Mouse (Mus musculus) midbrain, embryonic 11.5 days (tissue): ENCODE measurements at regions not wholly inside any gene's neighbourhood (a gene's known extent, or its start where the extent isn't known, plus 50 kb on each side); places are given as distances from the start of the nearest gene placed in this dataset.

Source experiments
- ATAC-seq: fragments of 200-750 bp; cut with Nextera tagmentation; 2 replicates; pipeline ENCODE4 v1.8.0; 2017; ENCODE audit warnings: moderate TSS enrichment, moderate library complexity; ENCODE audit not compliant: low FRiP score
- DNase-seq: peaks from one replicate; pipeline ENCODE4 v3.0.0; 2015; ENCODE audit warnings: low spot score; ENCODE audit errors: missing footprints
- H3K27ac ChIP-seq: fragments of 300-500 bp; sonication (generic); 2 replicates; pipeline ENCODE4 v1.5.1; 2014; ENCODE audit warnings: low read depth, low read length
- H3K27me3 ChIP-seq: fragments of 300-500 bp; sonication (generic); 2 replicates; pipeline ENCODE4 v1.6.1; 2014; ENCODE audit warnings: mild to moderate bottlenecking, low read length, moderate library complexity, mixed read lengths; ENCODE audit not compliant: control insufficient read depth, insufficient read depth
- H3K36me3 ChIP-seq: fragments of 300-500 bp; sonication (generic); 2 replicates; pipeline ENCODE4 v1.6.1; 2014; ENCODE audit warnings: mild to moderate bottlenecking, low read length, moderate library complexity, mixed read lengths; ENCODE audit not compliant: control insufficient read depth, insufficient read depth
- H3K4me1 ChIP-seq: fragments of 300-500 bp; sonication (generic); 2 replicates; pipeline ENCODE4 v1.6.1; 2014; ENCODE audit warnings: low read length; ENCODE audit not compliant: control insufficient read depth, insufficient read depth
- H3K4me2 ChIP-seq: fragments of 300-500 bp; sonication (generic); 2 replicates; pipeline ENCODE4 v1.6.1; 2014; ENCODE audit warnings: mild to moderate bottlenecking, moderate library complexity
- H3K4me3 ChIP-seq: fragments of 300-500 bp; sonication (generic); 2 replicates; pipeline ENCODE4 v1.5.1; 2014; ENCODE audit warnings: low read depth, low read length
- H3K9ac ChIP-seq: fragments of 300-500 bp; sonication (generic); 2 replicates; pipeline ENCODE4 v1.6.1; 2014; ENCODE audit warnings: low read length
- H3K9me3 ChIP-seq: fragments of 300-500 bp; sonication (generic); 2 replicates; pipeline ENCODE4 v1.6.1; 2016; ENCODE audit warnings: low read length; ENCODE audit not compliant: control insufficient read depth
- WGBS: fragments of 180-500 bp; shearing (Covaris S2); extraction: QIAGEN DNeasy Blood & Tissue Kit; methylation state at CpG from one replicate; pipeline ENCODE4 v1.1.7; 2014; 5-methylcytosine and 5-hydroxymethylcytosine counted together

DNA sequence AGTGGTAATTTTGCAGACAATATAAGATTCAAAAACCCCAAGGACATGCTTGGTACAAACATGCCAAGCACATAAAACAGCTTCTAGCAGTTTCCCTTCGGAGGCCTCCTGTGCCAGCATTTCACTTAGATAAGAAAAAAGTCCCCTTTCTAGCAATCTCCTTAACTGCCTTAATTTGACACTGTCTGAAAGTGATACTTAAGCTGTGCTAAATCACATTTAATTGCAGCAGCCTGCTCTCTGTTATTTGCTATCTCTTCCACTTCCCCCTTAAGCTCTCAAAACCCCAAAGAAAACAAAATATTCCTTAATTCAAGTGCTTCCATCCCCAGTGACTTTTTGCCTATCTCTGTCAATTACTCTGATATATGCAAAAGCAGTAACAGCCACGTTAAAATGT is 86.9 kb upstream of the Prokr2 start:
- DNase-seq: no peak
- no peak overlapping the region for H3K9ac ChIP-seq
- ATAC-seq: no peak

DNA sequence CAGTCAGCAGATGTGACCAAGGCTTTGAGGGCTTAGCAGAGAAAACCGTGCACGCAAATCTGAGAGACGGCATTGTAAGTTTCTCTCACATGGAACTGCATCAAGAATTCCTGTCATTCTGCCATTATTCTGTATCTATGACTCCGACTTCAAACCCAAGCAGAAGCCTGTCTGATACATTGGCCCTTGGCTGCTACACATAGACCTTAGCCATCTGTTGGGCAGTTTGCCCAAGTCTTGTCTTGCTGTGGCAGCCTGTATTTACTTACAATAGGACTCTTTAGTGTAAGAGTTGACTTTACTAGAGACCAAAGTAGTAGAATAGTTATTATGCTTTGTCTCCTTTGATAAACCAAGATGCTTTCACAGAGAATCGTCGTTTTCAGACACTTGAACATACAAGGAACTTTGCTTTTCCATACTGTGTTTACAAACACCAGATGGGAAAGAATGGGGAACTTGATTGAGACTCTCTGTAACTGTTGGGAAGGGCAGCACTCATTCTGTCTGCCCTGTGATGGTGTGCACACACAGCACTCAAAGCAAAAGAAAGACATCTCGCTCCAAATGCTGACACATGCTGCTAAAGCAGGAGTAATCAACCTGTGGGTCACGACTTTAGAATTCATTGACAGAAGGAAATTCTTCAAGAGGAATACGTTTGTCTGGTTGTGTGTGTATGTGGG is 83.9 kb upstream of the Prokr2 start:
- no peak overlapping the region for H3K4me3 ChIP-seq

More for the DNA sequence above, 86.9 kb upstream of the Prokr2 start:
- no peaks in the 10 kb centered on the region for H3K36me3 ChIP-seq
- 53% methylated on average over 2 of the region's 2 CpGs for WGBS
- no peak overlapping the region for H3K4me2 ChIP-seq
- H3K9me3 ChIP-seq: no peaks in the 10 kb centered on the region
- no peak overlapping the region for H3K4me3 ChIP-seq
- H3K4me1 ChIP-seq: no peaks in the 10 kb centered on the region
- no peaks in the 10 kb centered on the region for H3K27me3 ChIP-seq
- H3K27ac ChIP-seq: no peak overlapping the region

DNA sequence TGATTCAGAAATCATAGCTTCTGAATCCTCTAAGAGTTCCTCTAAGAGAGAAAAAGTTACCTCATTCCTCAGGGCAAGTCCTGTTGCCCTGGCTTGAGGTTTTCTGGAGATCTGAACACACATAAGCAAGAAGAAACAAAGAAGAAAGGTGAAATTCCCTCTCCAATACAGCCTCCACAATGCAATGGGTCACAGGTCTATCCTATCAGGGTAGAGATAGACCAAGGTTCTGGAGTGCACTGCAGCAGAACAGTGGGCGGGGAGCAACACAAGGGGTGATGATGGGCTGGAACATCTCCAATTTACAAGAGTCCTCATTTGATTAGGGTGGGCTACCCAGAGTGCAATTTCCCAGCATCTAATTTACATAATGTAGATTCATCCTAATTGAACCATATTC is 69.8 kb upstream of the Prokr2 start:
- Histone ChIP-seq H3K4me2 (no peak overlapping the region), H3K4me1 (no peaks in the 10 kb centered on the region), H3K9ac (no peak overlapping the region), H3K27ac (no peak overlapping the region), H3K27me3 (no peaks in the 10 kb centered on the region), H3K9me3 (no peaks in the 10 kb centered on the region), H3K4me3 (no peak overlapping the region), H3K36me3 (no peaks in the 10 kb centered on the region)
- 100% methylated on average over 1 of the region's 1 CpGs for WGBS
- ATAC-seq (no peak), DNase-seq (no peak)

More for the DNA sequence above, 83.9 kb upstream of the Prokr2 start:
- H3K36me3 ChIP-seq: no peaks in the 10 kb centered on the region
- H3K27me3 ChIP-seq: no peaks in the 10 kb centered on the region
- H3K9ac ChIP-seq: no peak overlapping the region
- no peaks in the 10 kb centered on the region for H3K9me3 ChIP-seq
- no peak overlapping the region for H3K27ac ChIP-seq
- ATAC-seq (no peak), DNase-seq (no peak)
- no peaks in the 10 kb centered on the region for H3K4me1 ChIP-seq
- 87% methylated on average over 9 of the region's 9 CpGs for WGBS
- H3K4me2 ChIP-seq: no peak overlapping the region

DNA sequence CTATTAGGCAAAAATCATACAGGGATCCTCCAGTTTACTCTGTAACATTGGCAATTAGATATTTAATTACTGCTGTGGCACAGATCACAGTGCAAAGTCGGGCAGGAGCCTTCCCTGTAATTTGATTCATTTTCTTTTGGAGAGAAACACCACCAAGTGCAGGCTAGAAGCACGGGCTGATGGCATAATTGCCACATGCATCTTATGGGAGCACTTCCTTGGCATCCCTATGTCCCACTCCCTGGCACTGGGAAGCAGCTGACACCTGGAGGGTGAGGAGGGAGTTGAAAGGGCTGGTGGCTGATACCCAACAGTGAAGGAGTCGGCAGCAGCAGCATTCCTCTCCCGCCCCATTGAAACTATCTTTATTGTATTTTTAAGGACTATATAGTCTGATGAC is 64.1 kb upstream of the Prokr2 start:
- no peak overlapping the region for H3K27ac ChIP-seq
- ATAC-seq (no peak), DNase-seq (no peak)
- peaks cover 13% of the 10 kb centered on the region for H3K4me1 ChIP-seq
- no peaks in the 10 kb centered on the region for H3K36me3 ChIP-seq
- WGBS: 84% methylated on average over 4 of the region's 4 CpGs
- no peak overlapping the region for H3K4me3 ChIP-seq
- no peak overlapping the region for H3K4me2 ChIP-seq
- no peaks in the 10 kb centered on the region for H3K9me3 ChIP-seq
- no peak overlapping the region for H3K9ac ChIP-seq
- no peaks in the 10 kb centered on the region for H3K27me3 ChIP-seq

DNA sequence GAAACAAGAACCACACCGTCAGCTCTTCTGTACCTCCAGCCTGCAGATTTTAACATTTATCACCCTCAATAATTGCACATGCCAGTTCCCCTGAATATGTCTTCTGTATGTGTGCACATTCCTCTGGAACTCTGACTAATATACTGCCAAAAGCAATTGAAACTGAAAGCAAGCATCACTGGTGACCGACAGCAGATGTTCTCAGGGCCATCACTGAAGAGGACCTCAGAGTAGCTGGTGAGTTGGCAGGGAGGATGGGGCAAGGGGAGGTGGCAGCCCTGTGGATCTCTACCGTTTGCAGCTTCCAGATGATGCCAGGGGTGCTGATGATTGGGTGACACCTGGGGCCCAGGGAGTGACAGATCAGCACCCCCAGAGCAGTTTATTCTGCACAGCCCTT is 62.6 kb upstream of the Prokr2 start:
- peaks cover 14% of the 10 kb centered on the region for H3K4me1 ChIP-seq
- 84% methylated on average over 3 of the region's 3 CpGs for WGBS

DNA sequence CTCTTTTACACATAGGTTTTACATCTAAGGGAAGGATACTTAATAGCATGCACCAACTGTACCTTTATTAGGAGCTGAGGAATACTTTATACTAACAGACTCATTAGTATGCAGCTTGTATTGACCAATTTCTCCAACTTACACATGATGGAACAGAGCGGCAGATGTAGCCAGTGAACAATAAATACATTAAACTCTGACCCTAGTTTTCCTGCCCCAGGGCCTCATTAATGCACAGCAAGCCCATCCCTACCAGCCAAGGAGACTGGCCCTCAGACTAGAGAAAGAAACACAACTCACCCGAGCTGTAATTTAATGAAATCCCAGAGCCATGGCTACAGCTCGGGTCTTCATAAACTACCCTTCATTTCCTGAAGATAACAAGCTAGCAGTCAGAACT is 60.8 kb upstream of the Prokr2 start:
- Histone ChIP-seq H3K4me1 (peaks cover 14% of the 10 kb centered on the region), H3K27ac (peak overlapping the region; percentile 14; the same call in 1 of the 2 replicates), H3K4me3 (no peak overlapping the region), H3K9me3 (no peaks in the 10 kb centered on the region), H3K36me3 (no peaks in the 10 kb centered on the region), H3K4me2 (no peak overlapping the region), H3K9ac (no peak overlapping the region), H3K27me3 (no peaks in the 10 kb centered on the region)
- 70% methylated on average over 3 of the region's 3 CpGs for WGBS
- no peak for DNase-seq
- peak; percentile 62 for ATAC-seq

More for the DNA sequence above, 62.6 kb upstream of the Prokr2 start:
- H3K9me3 ChIP-seq: no peaks in the 10 kb centered on the region
- no peaks in the 10 kb centered on the region for H3K27me3 ChIP-seq
- DNase-seq: no peak
- H3K4me3 ChIP-seq: no peak overlapping the region
- no peak for ATAC-seq
- no peak overlapping the region for H3K4me2 ChIP-seq
- H3K36me3 ChIP-seq: no peaks in the 10 kb centered on the region
- no peak overlapping the region for H3K27ac ChIP-seq
- no peak overlapping the region for H3K9ac ChIP-seq

DNA sequence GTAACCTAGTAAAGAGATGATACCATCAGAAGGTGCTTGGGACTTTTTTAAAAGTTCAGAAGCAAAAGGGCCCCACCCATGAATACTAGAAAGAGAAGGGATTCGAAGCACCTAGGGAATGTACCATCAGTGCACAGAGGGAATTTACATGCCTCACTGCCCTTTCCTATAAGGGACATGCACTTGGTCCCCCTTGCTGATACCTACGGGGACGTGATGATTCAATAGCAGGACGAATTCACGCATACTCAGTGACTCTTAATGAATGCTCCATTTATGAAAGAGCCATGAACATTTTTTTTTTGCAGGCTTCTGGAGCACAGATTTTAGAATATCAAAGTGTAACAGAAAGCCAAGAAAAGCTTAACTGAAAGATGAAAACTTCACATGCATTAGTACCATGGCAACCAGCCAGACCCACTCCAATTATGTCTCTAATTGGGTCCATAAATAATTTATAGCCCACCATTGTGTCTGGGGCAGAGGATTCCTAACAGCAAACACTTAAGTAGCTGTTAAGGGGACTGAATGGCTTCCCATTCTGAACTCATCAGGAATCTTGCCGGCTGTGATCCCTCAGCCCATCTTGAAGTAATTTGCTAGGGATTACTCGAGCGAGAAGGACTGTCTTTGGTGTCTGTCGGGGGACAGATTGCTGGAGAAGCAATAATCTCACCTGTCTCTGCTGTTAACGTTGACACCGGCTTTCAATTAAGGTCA is 59.4 kb upstream of the Prokr2 start:
- H3K36me3 ChIP-seq: no peaks in the 10 kb centered on the region
- H3K27me3 ChIP-seq: no peaks in the 10 kb centered on the region
- H3K9me3 ChIP-seq: no peaks in the 10 kb centered on the region
- peaks cover 14% of the 10 kb centered on the region for H3K4me1 ChIP-seq
- no peak for DNase-seq
- H3K4me3 ChIP-seq: no peak overlapping the region
- 29% methylated on average over 11 of the region's 11 CpGs for WGBS
- ATAC-seq: peak; percentile 75
- no peak overlapping the region for H3K9ac ChIP-seq
- peak overlapping the region; percentile 48 for H3K27ac ChIP-seq
- H3K4me2 ChIP-seq: no peak overlapping the region
